Mouse (Mus musculus): ENCODE data around the gene Slc2a10. TPM values are rescaled to one million over a fixed set of nuclear protein-coding genes. Genes with fewer than 3 reads are reported as not detected.
A peak's percentile ranks its signal among the peaks of the same experiment; 100 is the strongest.

Slc2a10 gene
- polyA plus RNA-seq (2016; fragmentation: Nextera tagmentation; extraction: Ambion mirVana), result 3.9 and 5.5 TPM in 2 replicates

DNA sequence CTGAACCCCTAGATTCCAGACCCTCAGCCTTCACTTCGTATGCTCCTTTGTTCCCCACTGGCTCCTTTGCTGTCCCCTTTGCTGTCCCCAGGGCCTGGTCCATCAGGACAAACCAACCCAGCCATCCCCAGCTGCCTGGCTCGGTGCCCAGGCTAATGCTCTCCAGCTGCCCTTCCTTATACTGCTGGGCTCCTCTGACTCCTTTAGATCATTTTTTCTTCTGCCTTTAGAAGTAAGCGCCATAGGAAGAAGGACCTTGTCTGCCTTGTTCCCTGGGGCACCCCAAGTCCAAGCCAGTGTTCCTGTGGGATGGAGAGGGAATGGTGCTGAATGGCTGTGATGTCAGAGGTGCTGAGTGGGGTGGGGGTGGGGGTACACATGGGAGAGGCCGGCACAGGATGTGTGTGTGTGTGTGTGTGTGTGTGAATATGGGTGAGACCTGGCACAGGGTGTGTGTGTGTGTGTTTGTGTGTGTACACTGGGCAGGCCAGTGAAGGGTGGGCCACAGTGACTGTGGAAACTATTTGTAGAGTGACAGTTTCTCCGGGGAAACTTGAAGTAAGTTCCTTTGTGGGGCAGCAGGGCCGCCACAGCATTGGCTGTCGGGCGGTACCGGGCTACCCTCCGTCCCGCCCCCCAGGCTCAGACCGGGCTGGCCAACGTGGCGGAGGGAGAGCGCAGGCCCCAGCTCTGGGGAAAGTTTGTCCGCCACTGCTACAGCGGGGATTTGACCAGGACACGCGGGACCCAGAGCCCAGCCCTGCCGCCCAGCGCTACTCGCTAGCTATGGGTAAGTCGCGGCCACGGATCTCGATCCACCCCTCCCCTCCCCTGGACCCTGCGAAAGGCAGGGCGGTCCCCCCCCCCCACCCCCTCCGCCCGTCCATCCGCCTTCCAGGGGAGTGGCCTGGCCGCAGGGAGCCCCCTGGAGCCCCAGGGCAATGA lies at the start of gene Slc2a10:
Gene Slc2a10 (plus strand): TSS at position 529 of the 945 bp plus-strand sequence.
- H3K4me3 ChIP-seq, result peak within 1 kb of the TSS; percentile 68
- H3K27ac ChIP-seq (replicated peaks), result peak within 1 kb of the TSS; percentile 85
- peak; percentile 63 for DNase-seq (ENCODE audit: low spot score)
- no peaks in the 10 kb centered on the region for H3K36me3 ChIP-seq (replicated peaks)
- WGBS, result 4% methylated on average over 32 of the region's 32 CpGs
- H3K27me3 ChIP-seq (replicated peaks; ENCODE audit: low read depth, poor library complexity, severe bottlenecking), result peaks cover 26% of the 10 kb centered on the region
- H3K4me1 ChIP-seq, result peaks cover 29% of the 10 kb centered on the region
- H3K9me3 ChIP-seq, result no peaks in the 10 kb centered on the region

DNA sequence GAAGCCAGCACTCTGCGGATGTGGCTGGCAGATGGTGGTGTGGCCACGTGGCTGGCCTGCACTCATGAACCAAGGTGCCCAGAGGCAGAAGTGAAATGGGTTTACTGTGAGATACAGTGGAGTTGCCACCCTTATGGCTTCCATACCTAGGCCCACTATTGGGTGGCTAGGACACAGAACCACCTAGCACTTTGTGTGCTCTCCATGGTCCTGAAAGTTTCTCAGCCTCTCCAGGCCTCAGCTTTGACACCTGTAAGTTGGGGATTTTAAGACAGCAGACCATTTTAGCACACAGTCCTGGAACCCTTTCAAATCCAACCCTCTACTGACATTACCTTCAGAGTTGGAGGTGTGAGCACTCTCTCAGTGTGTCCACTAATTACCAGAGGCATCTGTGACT lies 46.9 kb upstream of the Slc2a10 start:
- DNase-seq (ENCODE audit: low spot score), result peak; percentile 41

DNA sequence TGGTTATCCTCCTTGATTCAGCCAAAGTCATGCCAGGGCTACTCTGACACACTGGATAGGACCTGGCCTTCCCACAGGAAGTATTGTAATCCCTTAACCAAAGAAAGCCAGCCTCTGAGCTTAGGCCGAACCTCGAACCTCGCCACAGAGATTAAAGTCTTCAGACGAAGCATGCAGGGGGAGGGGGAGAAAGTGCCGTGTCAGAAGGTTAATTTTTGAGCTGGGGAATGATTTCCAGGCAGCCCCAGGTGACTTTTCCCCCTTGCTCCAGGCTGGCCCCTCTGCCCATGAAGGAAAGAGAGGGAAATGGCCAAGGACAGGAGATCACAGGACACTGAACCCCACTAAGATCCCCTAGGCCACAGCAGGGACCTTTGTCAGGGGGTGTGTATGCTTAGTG lies 45.4 kb upstream of the Slc2a10 start:
- 0 out of 2 replicates have a peak, but pooled peaks cover 5% of the 10 kb centered on the region for H3K27me3 ChIP-seq (replicated peaks; ENCODE audit: low read depth, poor library complexity, severe bottlenecking)
- H3K4me3 ChIP-seq, result no peak overlapping the region
- H3K9me3 ChIP-seq, result no peaks in the 10 kb centered on the region
- H3K27ac ChIP-seq (replicated peaks), result no peak overlapping the region
- 50% methylated on average over 5 of the region's 5 CpGs for WGBS
- no peaks in the 10 kb centered on the region for H3K36me3 ChIP-seq (replicated peaks)
- DNase-seq (ENCODE audit: low spot score), result no peak
- peaks cover 37% of the 10 kb centered on the region for H3K4me1 ChIP-seq

More for the DNA sequence above, 46.9 kb upstream of the Slc2a10 start:
- Histone ChIP-seq H3K27me3 (replicated peaks; ENCODE audit: low read depth, poor library complexity, severe bottlenecking) (no peaks in the 10 kb centered on the region), H3K27ac (replicated peaks) (no peak overlapping the region), H3K4me1 (peaks cover 33% of the 10 kb centered on the region), H3K4me3 (no peak overlapping the region), H3K36me3 (replicated peaks) (no peaks in the 10 kb centered on the region), H3K9me3 (no peaks in the 10 kb centered on the region)
- 55% methylated on average over 2 of the region's 2 CpGs for WGBS

DNA sequence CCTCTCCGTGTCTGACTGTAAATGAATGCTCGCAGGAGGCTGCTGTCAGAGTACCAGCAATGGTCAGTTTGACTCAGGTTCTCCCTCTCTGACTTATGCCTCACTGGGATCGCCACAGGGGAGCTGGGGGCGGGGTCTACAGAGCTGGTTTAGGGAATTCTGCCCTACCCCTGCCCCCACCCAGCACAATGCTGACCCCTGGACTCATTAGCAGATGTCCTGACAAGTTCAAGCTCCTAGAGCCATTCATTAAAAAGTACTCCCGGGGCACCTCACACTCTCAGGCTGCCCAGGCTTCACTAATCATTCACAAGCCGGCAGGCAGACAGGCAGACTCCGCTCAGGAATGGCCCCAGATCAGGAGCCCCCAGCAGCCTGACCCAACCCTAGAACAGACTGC lies 43.9 kb upstream of the Slc2a10 start:
- Histone ChIP-seq H3K9me3 (no peaks in the 10 kb centered on the region), H3K27ac (replicated peaks) (no peak overlapping the region), H3K27me3 (replicated peaks; ENCODE audit: low read depth, poor library complexity, severe bottlenecking) (0 out of 2 replicates have a peak, but pooled peaks cover 5% of the 10 kb centered on the region), H3K4me3 (no peak overlapping the region), H3K36me3 (replicated peaks) (no peaks in the 10 kb centered on the region), H3K4me1 (peaks cover 37% of the 10 kb centered on the region)
- WGBS, result 17% methylated on average over 7 of the region's 7 CpGs
- DNase-seq (ENCODE audit: low spot score), result peak; percentile 40

DNA sequence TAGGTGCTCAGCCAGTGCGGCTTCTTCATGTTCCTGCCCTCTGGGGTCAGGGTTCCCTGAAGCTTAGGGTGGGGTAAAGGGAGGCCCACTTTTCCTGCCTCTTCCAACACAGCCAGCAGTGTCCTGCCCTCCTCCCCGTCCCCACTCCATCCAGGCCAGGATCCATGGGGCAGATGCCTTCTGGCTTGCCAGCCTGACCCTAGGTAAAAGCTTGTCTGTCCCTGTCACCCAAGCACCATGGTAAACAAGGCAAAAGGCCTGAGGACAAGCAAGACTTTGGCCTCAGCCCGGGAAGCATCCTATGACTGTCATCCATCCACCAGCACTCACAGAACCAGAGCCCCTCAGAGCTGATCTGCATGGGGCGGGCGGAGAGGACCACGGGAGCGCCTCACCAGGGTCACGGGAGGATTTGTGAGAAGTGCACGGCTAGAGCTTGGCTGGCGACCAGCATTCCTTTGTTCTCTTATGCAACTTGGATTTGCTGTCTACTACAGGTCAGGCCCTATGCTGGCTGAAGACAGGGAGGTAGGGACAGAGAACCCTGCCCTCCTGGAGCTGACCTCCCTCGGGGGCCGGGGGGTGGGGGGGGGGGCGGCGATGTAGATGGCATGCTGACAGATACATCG lies 35.6 kb upstream of the Slc2a10 start:
- no peak for DNase-seq (ENCODE audit: low spot score)
- Histone ChIP-seq H3K4me3 (no peak overlapping the region), H3K4me1 (peaks cover 45% of the 10 kb centered on the region), H3K27ac (replicated peaks) (0 out of 2 replicates have a peak overlapping the region, but pooled peaks have one; percentile 40), H3K27me3 (replicated peaks; ENCODE audit: low read depth, poor library complexity, severe bottlenecking) (peaks cover 45% of the 10 kb centered on the region), H3K9me3 (no peaks in the 10 kb centered on the region), H3K36me3 (replicated peaks) (no peaks in the 10 kb centered on the region)
- 62% methylated on average over 15 of the region's 15 CpGs for WGBS

DNA sequence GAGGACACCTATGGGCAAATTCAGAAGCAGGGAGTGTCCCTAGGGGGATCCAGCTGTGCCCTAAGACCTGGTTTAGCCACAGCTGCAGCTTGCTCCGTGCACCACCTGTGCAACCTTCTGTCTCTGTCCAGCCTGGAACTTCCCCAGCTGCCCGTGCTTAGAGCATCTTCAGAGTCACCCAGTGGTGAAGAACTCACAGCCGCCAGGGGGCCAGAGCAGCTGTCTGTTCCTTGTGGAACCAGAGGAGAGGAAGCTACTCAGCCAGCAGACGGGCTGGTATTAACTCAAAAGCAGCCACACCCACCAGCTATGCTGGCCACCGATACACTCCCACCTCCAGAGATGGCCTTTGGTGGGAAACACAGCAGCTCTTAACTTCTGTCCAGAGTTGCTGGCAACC lies 33.4 kb upstream of the Slc2a10 start:
- H3K9me3 ChIP-seq, result no peaks in the 10 kb centered on the region
- DNase-seq (ENCODE audit: low spot score), result peak; percentile 46
- H3K27ac ChIP-seq (replicated peaks), result no peak overlapping the region
- WGBS, result 41% methylated on average over 5 of the region's 5 CpGs
- peaks cover 50% of the 10 kb centered on the region for H3K4me1 ChIP-seq
- no peak overlapping the region for H3K4me3 ChIP-seq
- peaks cover 64% of the 10 kb centered on the region for H3K27me3 ChIP-seq (replicated peaks; ENCODE audit: low read depth, poor library complexity, severe bottlenecking)
- H3K36me3 ChIP-seq (replicated peaks), result no peaks in the 10 kb centered on the region

DNA sequence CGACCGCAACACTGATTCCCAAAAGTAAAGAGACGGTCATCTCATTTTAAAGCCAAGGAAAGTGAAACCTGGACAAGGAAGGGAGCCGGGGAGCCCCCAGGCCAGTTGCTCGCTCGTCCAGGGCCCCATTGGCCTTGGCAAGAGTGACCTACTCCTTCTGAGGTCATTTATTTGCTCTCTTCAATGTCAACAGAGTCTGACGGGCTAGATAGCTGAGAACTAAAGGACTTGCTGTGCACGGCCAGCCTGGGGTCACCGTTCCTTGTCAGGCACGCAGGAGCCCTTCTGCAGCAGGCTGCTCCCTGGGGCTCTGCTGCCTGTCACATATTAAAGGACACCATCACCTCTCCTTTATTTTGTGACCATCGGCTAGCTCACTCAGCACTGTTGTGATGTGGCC lies 31.6 kb upstream of the Slc2a10 start:
- DNase-seq (ENCODE audit: low spot score), result no peak
- Histone ChIP-seq H3K27me3 (replicated peaks; ENCODE audit: low read depth, poor library complexity, severe bottlenecking) (peaks cover 59% of the 10 kb centered on the region), H3K4me3 (no peak overlapping the region), H3K36me3 (replicated peaks) (no peaks in the 10 kb centered on the region), H3K4me1 (peaks cover 50% of the 10 kb centered on the region), H3K9me3 (no peaks in the 10 kb centered on the region), H3K27ac (replicated peaks) (no peak overlapping the region)
- WGBS, result 62% methylated on average over 11 of the region's 11 CpGs

DNA sequence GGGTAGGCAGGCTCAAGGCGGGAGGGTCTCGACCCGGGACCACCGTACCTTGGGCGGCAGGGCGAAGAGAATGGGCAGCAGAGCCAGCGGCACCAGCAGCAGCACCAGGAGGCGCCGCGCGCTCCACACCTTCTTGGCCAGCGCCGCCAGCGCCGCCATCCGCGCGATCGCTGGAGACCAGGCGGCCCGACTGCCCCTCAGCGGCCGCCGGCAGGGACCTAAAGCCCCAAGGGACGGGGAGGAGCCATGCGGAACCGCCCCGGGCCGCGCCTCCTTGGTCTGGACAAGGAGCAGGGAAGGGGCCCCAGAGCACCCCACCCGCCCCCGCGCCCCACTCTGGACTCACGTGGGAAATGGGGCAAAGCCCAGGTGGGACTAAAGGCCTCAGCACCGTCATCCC lies 30.6 kb upstream of the Slc2a10 start, which contains the start of gene Slc13a3:
Gene Slc13a3 (minus strand): TSS at position 228 of the 400 bp plus-strand sequence.
- DNase-seq (ENCODE audit: low spot score), result peak; percentile 45
- Histone ChIP-seq H3K27ac (replicated peaks) (0 out of 2 replicates have a peak within 1 kb of the TSS, but pooled peaks have one; percentile 35), H3K36me3 (replicated peaks) (no peaks in the 10 kb centered on the region), H3K4me1 (peaks cover 42% of the 10 kb centered on the region), H3K4me3 (peak within 1 kb of the TSS; percentile 51), H3K27me3 (replicated peaks; ENCODE audit: low read depth, poor library complexity, severe bottlenecking) (peaks cover 59% of the 10 kb centered on the region), H3K9me3 (no peaks in the 10 kb centered on the region)
- WGBS, result 2% methylated on average over 35 of the region's 35 CpGs

DNA sequence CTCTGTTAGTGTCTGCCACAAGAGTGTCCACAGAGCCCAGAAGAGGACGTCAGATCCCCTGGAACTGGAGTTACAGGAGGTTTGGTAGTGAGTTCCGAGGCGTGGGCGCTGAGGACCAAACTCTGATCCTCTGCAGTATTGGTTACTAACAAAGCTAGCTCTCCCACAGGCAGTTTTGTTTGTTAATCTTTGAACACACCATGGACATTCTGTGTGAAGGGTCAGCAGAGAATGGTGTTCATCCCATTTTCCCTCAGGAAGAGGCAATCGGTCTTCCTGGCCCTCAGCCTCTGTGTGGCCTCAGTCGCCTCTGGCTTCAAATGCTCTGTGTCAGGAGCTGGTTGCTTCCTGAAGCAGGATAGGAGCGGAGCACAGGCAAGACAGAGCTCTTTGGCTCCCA lies 28.2 kb upstream of the Slc2a10 start:
- WGBS, result 74% methylated on average over 7 of the region's 7 CpGs
- H3K27ac ChIP-seq (replicated peaks), result no peak overlapping the region
- DNase-seq (ENCODE audit: low spot score), result no peak
- H3K9me3 ChIP-seq, result no peaks in the 10 kb centered on the region
- H3K4me3 ChIP-seq, result no peak overlapping the region
- H3K4me1 ChIP-seq, result peaks cover 28% of the 10 kb centered on the region
- no peaks in the 10 kb centered on the region for H3K36me3 ChIP-seq (replicated peaks)
- peaks cover 46% of the 10 kb centered on the region for H3K27me3 ChIP-seq (replicated peaks; ENCODE audit: low read depth, poor library complexity, severe bottlenecking)

DNA sequence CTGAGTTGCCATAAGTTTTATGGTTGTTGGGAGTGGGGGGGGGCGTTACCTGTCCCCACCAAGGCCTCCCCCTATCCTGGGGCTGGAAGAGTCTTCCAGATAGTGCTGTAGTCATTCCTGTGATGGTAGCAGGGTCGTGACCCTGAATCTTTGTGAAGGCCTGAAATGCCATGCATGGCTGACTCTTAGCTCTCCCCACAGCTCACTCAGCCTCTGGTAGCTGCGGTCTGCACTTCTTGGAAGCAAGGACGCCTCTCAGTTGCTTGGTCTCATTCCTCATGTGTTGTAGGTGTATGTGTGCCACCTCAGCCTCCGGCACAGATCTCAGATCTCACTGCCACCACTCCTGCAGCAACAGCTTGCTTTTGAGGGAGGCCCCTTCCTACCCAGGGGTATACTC lies 27.7 kb upstream of the Slc2a10 start:
- Histone ChIP-seq H3K27me3 (replicated peaks; ENCODE audit: low read depth, poor library complexity, severe bottlenecking) (peaks cover 42% of the 10 kb centered on the region), H3K36me3 (replicated peaks) (no peaks in the 10 kb centered on the region), H3K4me1 (peaks cover 26% of the 10 kb centered on the region), H3K9me3 (no peaks in the 10 kb centered on the region), H3K27ac (replicated peaks) (no peak overlapping the region), H3K4me3 (no peak overlapping the region)
- DNase-seq (ENCODE audit: low spot score), result no peak
- WGBS, result 64% methylated on average over 5 of the region's 5 CpGs

DNA sequence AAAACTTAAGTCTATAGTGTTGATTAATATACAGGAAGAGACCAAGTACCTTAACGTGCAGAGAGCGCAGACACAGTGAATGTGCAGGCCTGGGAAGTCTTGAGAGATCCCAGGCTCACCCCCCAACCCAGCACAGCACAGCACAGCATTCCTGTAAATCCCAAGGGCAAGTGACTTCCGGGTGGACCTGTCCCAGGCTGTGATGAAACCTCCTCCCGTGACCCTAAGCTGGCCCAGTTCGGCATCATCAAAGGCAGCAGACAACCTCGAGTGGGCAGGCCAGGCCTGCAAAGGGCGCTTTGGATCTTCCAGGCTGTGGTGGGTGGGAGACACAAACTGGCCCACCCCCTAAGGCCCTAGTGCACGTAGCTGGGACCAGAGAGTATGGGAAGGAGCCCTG lies 21.6 kb upstream of the Slc2a10 start:
- H3K27ac ChIP-seq (replicated peaks), result peak overlapping the region; percentile 8; the same call in 1 of the 2 replicates
- H3K36me3 ChIP-seq (replicated peaks), result no peaks in the 10 kb centered on the region
- H3K27me3 ChIP-seq (replicated peaks; ENCODE audit: low read depth, poor library complexity, severe bottlenecking), result no peaks in the 10 kb centered on the region
- H3K4me3 ChIP-seq, result no peak overlapping the region
- peaks cover 31% of the 10 kb centered on the region for H3K4me1 ChIP-seq
- H3K9me3 ChIP-seq, result no peaks in the 10 kb centered on the region
- 61% methylated on average over 8 of the region's 8 CpGs for WGBS
- DNase-seq (ENCODE audit: low spot score), result no peak

DNA sequence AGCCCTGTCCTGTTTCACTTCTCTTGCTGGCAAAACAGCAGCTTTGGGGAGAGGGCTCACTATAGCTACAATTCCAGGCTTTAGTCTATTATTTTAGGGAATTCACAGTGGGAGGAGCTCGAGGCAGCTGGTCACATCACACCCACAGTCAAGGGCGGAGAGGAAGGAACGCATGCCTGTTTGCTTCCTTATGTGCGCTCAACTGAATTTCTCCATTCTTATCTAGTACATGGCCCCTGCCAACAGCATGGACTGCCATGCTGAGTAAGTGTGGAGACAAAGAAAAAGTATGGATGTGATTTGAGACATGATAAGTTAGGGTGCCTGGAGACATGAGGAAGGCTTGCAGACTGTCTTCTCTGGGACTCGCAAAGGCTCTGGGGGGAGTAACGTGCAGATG lies 19.4 kb upstream of the Slc2a10 start:
- Histone ChIP-seq H3K4me3 (no peak overlapping the region), H3K4me1 (peaks cover 34% of the 10 kb centered on the region), H3K9me3 (no peaks in the 10 kb centered on the region), H3K27me3 (replicated peaks; ENCODE audit: low read depth, poor library complexity, severe bottlenecking) (no peaks in the 10 kb centered on the region), H3K36me3 (replicated peaks) (peaks cover 12% of the 10 kb centered on the region), H3K27ac (replicated peaks) (no peak overlapping the region)
- no peak for DNase-seq (ENCODE audit: low spot score)
- 68% methylated on average over 6 of the region's 6 CpGs for WGBS
